Mouse (Mus musculus) kidney, adult 8-10 months (tissue): ENCODE measurements around the gene Eif2ak3.

ENCODE experiments used
- DNase-seq, 2 experiments: peaks; one replicate each; pipeline ENCODE4 v3.0.0; 2022

The Eif2ak3 gene

DNA sequence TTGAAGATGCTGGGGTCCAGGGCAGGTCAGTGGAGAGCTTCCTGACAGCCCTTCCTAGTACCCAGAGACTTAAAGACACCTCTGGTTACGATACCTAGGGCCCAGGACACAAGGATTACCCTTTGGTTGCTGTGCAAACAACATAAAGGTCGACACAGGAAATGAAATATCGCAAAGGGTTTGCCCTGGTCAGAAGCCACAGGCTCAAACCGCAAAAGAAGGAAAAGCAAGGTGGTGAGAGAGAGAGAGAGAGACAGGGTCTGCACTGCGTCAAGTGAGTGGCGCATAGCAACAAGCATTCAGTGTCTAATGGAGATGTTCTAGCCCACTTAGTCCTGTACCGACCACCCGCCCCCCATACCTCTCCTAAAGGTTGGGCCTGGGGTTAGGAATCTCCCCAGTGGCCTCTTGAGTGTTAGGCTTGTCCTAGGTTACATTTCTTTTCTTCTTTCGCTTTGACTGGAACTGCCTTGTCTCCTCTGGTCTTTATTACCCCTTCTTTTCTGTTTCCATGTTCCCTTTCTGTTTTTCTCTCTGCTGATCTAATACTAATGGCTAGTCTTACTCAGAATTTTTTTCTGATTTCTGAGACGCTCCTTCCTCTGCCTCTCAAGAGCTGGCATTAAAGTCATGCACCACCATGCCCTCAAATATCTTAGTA, 13.0 kb upstream of the Eif2ak3 start:
- DNase-seq: no peak

GRCm38 (mm10) chr6:70837297-70837696, 7.0 kb upstream of the Eif2ak3 start:
- no peak for DNase-seq

DNA sequence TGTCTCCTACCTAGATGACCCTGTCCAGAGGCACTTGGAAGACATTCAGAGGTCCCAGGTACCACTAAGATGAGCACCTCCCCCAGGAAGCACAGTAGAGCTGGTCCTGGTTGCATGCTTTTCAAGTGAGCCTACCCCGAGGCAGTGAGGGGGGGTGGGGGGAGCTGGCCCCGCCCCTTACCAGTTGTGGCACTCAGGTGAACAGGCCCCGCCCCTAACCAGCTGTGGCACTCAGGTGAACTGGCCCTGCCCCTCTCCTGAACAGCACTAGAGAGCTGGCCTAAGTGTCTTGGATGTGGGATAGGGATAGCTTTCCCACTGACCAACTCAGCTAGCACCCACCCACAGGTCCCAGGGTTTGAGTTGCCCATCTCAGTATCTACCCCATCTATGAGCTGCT, 5.8 kb upstream of the Eif2ak3 start:
- no peak for DNase-seq

GRCm38 (mm10) chr6:70840281-70840680, 4.0 kb upstream of the Eif2ak3 start:
- no peak for DNase-seq

- peak; percentile 19 to 33 for DNase-seq
Observed at GRCm38 (mm10) chr6:70842991-70843390, 1.3 kb upstream of the Eif2ak3 start.

- DNase-seq: peak in 1 of 2 experiments; percentile 27
Observed at GRCm38 (mm10) chr6:70844896-70845646, 756 bp downstream of the Eif2ak3 start.

- no peak for DNase-seq
Observed at GRCm38 (mm10) chr6:70847386-70847785, 3.1 kb downstream of the Eif2ak3 start.

DNA sequence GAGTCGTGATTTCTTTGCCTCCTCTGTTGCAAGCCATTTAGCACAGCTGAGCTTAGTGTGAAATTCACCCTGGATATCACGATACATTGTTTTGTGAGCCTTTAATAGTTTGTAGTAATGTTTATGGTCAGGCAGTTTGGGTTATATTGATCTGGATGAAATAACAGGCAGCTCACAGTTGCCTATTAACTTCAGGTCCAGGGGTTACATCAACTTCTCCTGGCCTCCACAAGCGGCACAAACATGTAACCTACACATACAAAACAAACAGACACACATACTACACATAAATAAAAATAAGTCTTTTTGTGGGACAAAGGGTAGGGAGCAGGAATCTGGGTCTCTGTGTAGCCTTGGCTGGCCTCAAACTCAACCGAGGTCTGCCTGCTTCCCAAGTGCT, 9.1 kb downstream of the Eif2ak3 start:
- no peak for DNase-seq

DNA sequence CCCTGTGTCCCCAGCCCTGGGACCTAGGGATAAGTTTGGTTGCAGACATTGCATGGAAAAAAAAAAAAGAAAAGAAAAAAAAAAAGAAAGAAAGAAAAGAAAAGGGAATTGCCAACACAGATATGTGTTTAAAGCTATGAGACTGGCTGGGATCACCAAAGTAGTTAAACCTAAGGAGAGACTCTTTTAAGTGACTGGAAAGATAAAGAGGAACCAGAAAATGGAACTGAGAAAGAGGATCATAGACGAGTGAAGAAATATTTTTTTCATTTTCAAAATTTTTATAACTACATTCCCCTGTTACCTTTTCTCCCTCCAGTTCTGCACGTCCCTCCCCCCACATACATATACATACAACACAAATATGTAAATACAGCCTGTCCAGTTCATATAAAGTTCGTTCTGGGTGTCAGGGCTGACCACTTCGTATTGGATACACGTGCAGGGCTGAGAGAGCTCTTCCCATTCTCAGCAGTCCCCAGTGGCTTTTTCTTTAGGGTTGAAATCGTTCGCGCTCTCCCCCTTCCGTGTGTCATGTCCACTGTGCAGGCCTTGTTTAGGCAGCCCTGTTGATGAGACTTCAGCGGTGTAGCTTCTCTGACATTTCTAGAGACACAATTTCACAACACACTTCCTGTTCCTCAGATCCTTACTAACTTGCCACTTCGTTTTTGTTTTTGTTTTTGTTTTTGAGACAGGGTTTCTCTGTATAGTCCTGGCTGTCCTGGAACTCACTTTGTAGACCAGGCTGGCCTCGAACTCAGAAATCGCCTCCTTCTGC, 11.4 kb downstream of the Eif2ak3 start:
- DNase-seq: no peak

- no peak for DNase-seq
Observed at GRCm38 (mm10) chr6:70862726-70863125, 18.4 kb downstream of the Eif2ak3 start.

DNA sequence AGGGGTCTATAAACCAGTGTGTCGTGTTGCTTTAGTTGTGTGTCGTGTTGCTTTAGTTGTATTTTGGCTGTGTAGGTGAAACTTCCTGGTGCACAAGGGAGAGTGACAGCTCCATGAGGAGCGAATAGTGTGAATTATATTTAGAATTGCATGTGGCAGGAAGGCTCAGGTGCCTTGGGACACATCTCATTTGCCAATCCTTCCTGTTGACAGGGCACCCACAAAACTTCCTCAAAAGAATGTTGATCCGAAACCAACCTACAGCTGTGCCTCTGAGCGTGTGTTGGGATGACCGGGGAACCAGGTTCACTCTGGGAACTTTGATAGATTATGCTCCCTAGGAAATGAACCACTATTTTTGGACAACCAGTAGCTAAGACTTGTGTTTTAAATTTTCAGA, 20.0 kb downstream of the Eif2ak3 start:
- DNase-seq: no peak

DNA sequence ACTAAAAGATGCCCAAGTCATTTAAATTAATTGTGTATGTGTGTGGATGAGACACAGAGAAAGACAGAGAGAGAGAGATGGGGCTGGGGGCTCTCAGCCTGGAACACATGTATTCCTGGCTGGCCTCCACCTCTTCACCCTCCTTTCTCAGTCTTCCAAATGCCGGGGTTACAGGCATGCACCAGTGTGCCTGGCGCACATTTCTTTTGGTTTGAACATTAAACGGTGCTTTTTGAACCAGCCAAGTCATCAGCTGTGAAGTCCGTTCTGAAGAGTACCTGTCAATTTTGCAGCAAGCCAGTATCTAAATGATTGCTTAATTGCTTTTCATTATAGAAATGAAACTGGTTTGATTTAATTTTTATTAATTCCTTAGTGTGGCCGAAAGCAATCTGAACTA, 22.4 kb downstream of the Eif2ak3 start:
- DNase-seq: peak; percentile 61 to 76

- no peak for DNase-seq
Observed at GRCm38 (mm10) chr6:70867297-70867696, 23.0 kb downstream of the Eif2ak3 start.

- no peak for DNase-seq
Observed at GRCm38 (mm10) chr6:70871511-70871980, 27.2 kb downstream of the Eif2ak3 start.

DNA sequence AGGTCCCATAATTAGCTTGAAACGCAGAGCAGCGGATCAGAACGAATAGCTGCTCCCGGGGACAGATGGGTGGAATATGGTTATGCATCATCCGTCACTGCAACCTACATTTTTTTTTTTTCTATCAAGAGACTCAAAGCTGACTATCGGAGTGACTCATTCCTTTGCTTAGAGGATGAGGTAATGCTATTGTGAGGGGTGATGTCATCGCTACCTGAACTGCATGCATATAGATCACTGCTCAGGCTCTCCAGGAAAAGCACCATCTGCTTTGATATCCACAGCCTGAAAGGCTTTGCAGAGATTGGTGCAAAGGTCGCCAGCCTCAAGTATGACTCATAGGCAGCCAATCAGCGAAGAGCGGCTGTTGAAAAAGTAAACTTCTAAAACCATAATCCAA, 27.8 kb downstream of the Eif2ak3 start:
- peak in 1 of 2 experiments; percentile 20 for DNase-seq

GRCm38 (mm10) chr6:70872570-70872969, 28.3 kb downstream of the Eif2ak3 start:
- DNase-seq: no peak

DNA sequence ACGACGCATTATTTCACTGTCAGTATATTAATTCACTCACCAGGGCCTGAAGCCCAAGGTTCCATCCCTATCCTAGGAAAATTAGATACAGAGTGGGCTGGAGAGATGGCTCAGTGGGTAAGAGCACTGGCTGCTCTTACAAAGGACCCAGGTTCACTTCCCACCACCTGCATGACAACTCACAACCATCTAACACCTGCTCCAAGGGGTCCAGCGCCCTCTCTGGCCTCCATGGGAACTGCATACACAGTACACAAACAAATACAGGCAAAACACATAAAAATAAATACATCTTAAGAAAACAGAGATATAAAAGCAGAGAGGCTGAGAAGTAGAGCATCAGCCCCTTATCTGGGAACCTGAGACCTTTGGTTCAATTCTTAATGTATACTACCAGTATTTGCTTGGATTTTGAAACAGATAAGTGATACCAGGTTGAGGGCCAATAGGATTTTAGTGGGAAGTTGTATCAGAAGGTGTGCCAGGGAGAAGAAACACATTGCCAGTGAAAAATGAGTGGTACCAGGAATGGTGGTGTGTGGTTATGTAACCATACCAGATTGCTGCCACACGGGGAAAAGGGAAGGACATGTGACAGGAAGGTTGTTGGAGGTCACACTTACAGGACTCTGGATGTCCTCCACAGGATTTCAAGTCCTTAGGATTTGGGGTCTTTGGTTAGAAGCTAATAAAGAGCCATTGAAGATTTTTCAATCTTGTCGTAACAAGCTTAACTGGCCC, 29.9 kb downstream of the Eif2ak3 start:
- peak; percentile 28 to 53 for DNase-seq

DNA sequence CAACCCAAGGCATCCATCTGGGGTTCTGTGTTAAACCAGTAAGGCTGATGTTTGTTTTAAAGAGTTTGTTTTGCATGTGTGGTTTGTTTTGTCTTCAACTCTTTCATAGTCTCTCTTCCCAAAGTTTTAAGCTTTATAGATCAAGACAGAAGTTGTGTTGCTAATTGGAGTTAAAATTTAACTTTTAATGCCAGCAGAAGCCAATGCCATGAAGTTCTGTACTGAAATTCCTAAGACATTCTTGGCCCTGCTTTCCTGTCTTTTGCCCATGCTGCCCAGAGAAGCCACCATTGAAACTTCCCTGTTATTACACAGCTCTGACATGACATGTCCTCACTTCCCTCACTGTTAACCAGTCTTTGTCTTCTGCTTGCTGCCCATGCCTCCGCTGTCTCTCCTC, 30.7 kb downstream of the Eif2ak3 start:
- peak in 1 of 2 experiments; percentile 43 for DNase-seq

DNA sequence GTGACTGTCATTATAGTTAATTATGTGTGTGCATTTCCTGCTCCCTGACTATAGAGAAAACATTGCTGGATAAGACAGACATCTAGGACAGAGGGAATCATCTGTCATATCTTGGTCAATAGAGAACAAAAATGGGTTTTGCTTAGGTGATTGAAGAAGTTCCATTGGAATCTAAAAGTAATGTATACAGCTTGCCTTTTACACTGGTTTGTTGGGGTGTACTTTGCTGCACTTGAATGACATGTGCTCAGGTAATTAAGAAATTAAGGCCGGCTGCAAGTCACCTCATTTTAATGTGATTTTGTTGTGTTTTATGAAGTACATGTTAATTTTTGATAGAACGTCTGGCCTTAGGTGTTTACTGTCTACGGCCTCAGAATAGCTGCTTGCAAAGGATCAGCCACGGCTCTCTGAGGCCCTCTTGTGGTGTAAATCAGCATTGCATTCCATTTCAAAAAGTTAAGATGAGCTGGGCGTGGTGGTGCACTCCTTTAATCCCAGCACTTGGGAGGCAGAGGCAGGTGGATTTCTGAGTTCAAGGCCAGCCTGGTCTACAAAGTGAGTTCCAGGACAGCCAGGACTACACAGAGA, 36.5 kb downstream of the Eif2ak3 start:
- peak; percentile 78 to 85 for DNase-seq

- no peak for DNase-seq
Observed at GRCm38 (mm10) chr6:70887993-70888392, 43.7 kb downstream of the Eif2ak3 start.

GRCm38 (mm10) chr6:70898166-70898565, 53.9 kb downstream of the Eif2ak3 start:
- no peak for DNase-seq

- DNase-seq: no peak
Observed at GRCm38 (mm10) chr6:70899594-70900003, 55.3 kb downstream of the Eif2ak3 start.
